41 mouse cellular contexts compared by ENCODE assay signal in the genomic region with DNA sequence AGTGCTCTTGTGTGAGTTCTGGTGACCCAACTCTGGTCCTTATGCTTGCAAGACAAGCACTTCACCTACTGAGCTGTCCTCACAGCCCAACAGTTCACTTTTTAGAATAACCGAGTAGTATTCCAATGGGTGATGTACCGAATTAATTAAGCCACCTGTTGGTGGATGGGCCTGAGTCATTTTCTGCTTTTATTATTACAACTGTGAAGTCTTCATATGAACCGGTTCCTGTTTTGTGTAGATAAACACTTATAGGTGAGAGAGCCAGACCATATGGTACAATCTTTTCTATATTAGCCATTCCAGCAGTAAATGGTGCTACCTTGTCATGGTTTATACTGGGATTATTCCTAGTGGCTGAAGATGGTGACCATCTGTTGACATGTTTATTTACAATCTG. TPM values are rescaled to one million over a fixed set of nuclear protein-coding genes. Genes with fewer than 3 reads are reported as not detected.
"Had no signal": no experiment of that assay in that cellular context is flagged by ENCODE, and none has a peak within 500 bp of the region (broad histone marks: within the 10 kb centered on the region; RNA-seq: fewer than 3 reads in every experiment).

No protein-coding gene starts in this region.

- H3K9ac ChIP-seq: heart, embryonic 13.5 days; heart, embryonic 15.5 days; hindbrain, embryonic 13.5 days; hindbrain, embryonic 15.5 days; kidney, embryonic 15.5 days; limb, embryonic 13.5 days; liver, embryonic 13.5 days; liver, embryonic 15.5 days; liver, postnatal 0 days had no signal

- H3K4me2 ChIP-seq: heart, embryonic 11.5 days; heart, embryonic 13.5 days; heart, embryonic 15.5 days; hindbrain, embryonic 13.5 days; hindbrain, embryonic 15.5 days; kidney, embryonic 15.5 days; limb, embryonic 13.5 days; liver, embryonic 11.5 days; liver, embryonic 13.5 days; liver, embryonic 15.5 days had no signal

- H3K9me3 ChIP-seq: heart, embryonic 13.5 days; heart, embryonic 15.5 days; hindbrain, embryonic 13.5 days; hindbrain, embryonic 15.5 days; kidney, embryonic 15.5 days; limb, embryonic 13.5 days; liver, embryonic 13.5 days; liver, embryonic 15.5 days had no signal

- ATAC-seq: hindbrain, postnatal 0 days; intestine, embryonic 16.5 days; liver, postnatal 0 days had no signal

- H3K27ac ChIP-seq: heart, adult 2 months; heart, embryonic 13.5 days; heart, embryonic 15.5 days; hindbrain, embryonic 13.5 days; hindbrain, embryonic 15.5 days; hindbrain, postnatal 0 days; kidney, embryonic 15.5 days; kidney, postnatal 0 days; left cerebral cortex, adult 2 months; limb, embryonic 13.5 days; liver, embryonic 13.5 days; liver, embryonic 15.5 days had no signal

- H3K4me3 ChIP-seq: heart, adult 2 months; heart, embryonic 13.5 days; heart, embryonic 15.5 days; hindbrain, embryonic 13.5 days; hindbrain, embryonic 15.5 days; kidney, embryonic 15.5 days; left cerebral cortex, adult 2 months; limb, embryonic 13.5 days; liver, embryonic 13.5 days; liver, embryonic 15.5 days had no signal

- H3K4me1 ChIP-seq: liver, embryonic 13.5 days; liver, embryonic 15.5 days had no signal

- DNase-seq: gastrocnemius, postnatal 14 days; gastrocnemius, postnatal 36 days; heart, adult 11 months; heart, adult 2 months; heart, postnatal 14 days; heart, postnatal 36 days; kidney, adult 11 months; kidney, adult 8-10 months; kidney, postnatal 14 days; kidney, postnatal 36 days; layer of hippocampus, adult 9-11 months; liver; liver, embryonic 13.5 days; liver, postnatal 0 days had no signal

- H3K27me3 ChIP-seq: heart, embryonic 13.5 days; heart, embryonic 15.5 days; hindbrain, embryonic 13.5 days; hindbrain, embryonic 15.5 days; kidney, embryonic 15.5 days; limb, embryonic 13.5 days; liver, embryonic 13.5 days; liver, embryonic 15.5 days had no signal

- H3K36me3 ChIP-seq: heart, embryonic 13.5 days; heart, embryonic 15.5 days; hindbrain, embryonic 13.5 days; hindbrain, embryonic 15.5 days; kidney, embryonic 15.5 days; limb, embryonic 13.5 days; liver, embryonic 13.5 days; liver, embryonic 15.5 days had no signal

RNA-seq across cellular contexts. Expression of a gene that starts 6.5 kb away (rescaled TPM):
- total RNA-seq: gastrocnemius, adult 18-20 months; gastrocnemius, adult 8-10 months; gastrocnemius, postnatal 14 days; gastrocnemius, postnatal 36 days; heart, adult 2 months; heart, postnatal 14 days; heart, postnatal 36 days; hematopoietic stem cell, adult 5-6 weeks; hindbrain, postnatal 0 days; layer of hippocampus, adult 18-20 months; layer of hippocampus, adult 8-10 months; layer of hippocampus, postnatal 14 days; left cerebral cortex, adult 2 months; left cerebral cortex, postnatal 14 days; left cerebral cortex, postnatal 36 days had no signal
- polyA plus RNA-seq: heart, adult 2 months; heart, embryonic 11.5 days; heart, embryonic 15.5 days; heart, postnatal 0 days; hindbrain, embryonic 11.5 days; hindbrain, postnatal 0 days; intestine, embryonic 14.5 days; intestine, embryonic 16.5 days; kidney, embryonic 15.5 days; kidney, postnatal 0 days; large intestine, adult 2 months; limb, embryonic 13.5 days; liver, embryonic 11.5 days; liver, embryonic 13.5 days; liver, embryonic 15.5 days; liver, postnatal 0 days had no signal

RNA-seq across cellular contexts. Expression of a gene that starts 7.7 kb away (rescaled TPM):
- total RNA-seq: gastrocnemius, adult 18-20 months; gastrocnemius, adult 8-10 months; gastrocnemius, postnatal 14 days; gastrocnemius, postnatal 36 days; heart, adult 2 months; heart, postnatal 14 days; heart, postnatal 36 days; hematopoietic stem cell, adult 5-6 weeks; hindbrain, postnatal 0 days; layer of hippocampus, adult 18-20 months; layer of hippocampus, adult 8-10 months; layer of hippocampus, postnatal 14 days; left cerebral cortex, adult 2 months; left cerebral cortex, postnatal 14 days; left cerebral cortex, postnatal 36 days had no signal
- polyA plus RNA-seq: heart, adult 2 months; heart, embryonic 11.5 days; heart, embryonic 13.5 days; heart, embryonic 15.5 days; heart, postnatal 0 days; hindbrain, embryonic 11.5 days; intestine, embryonic 14.5 days; kidney, embryonic 15.5 days; kidney, postnatal 0 days; large intestine, adult 2 months; limb, embryonic 11.5 days; limb, embryonic 13.5 days; liver, embryonic 11.5 days; liver, embryonic 13.5 days; liver, embryonic 15.5 days; liver, postnatal 0 days had no signal

RNA-seq across cellular contexts. Expression of a gene that starts 7.7 kb away (rescaled TPM):
- total RNA-seq: gastrocnemius, adult 18-20 months; gastrocnemius, adult 8-10 months; gastrocnemius, postnatal 14 days; gastrocnemius, postnatal 36 days; heart, adult 2 months; heart, postnatal 14 days; heart, postnatal 36 days; hematopoietic stem cell, adult 5-6 weeks; hindbrain, postnatal 0 days; layer of hippocampus, adult 18-20 months; layer of hippocampus, adult 8-10 months; layer of hippocampus, postnatal 14 days; left cerebral cortex, adult 2 months; left cerebral cortex, postnatal 14 days; left cerebral cortex, postnatal 36 days had no signal
- polyA plus RNA-seq: gonadal fat pad, adult 2 months; heart, adult 2 months; heart, embryonic 11.5 days; heart, embryonic 13.5 days; heart, embryonic 15.5 days; heart, postnatal 0 days; hindbrain, embryonic 11.5 days; hindbrain, embryonic 13.5 days; intestine, embryonic 14.5 days; intestine, embryonic 16.5 days; kidney, embryonic 15.5 days; kidney, postnatal 0 days; large intestine, adult 2 months; limb, embryonic 11.5 days; liver, embryonic 11.5 days; liver, embryonic 13.5 days; liver, embryonic 15.5 days; liver, postnatal 0 days had no signal
